Mouse (Mus musculus) CH12.LX (cell line): ENCODE data around the gene Ell.

Experiments
- CTCF ChIP-seq, 2 experiments: IDR thresholded peaks in 1 of 2; conservative IDR thresholded peaks in 1 of 2; 2 replicates each; pipeline ENCODE4 v1.5.1; 2011 to 2012; ENCODE audit warnings: low read depth in 2 of 2, low read length in 2 of 2, improper control_type of control experiment in 1 of 2, inconsistent platforms in 1 of 2, mild to moderate bottlenecking in 1 of 2, moderate library complexity in 1 of 2
- EP300 ChIP-seq: IDR thresholded peaks from 2 replicates; pipeline ENCODE4 v1.6.1; 2011; ENCODE audit warnings: low read length, improper control_type of control experiment
- ZKSCAN1 ChIP-seq: IDR thresholded peaks from 2 replicates; pipeline ENCODE4 v1.6.1; 2012; ENCODE audit warnings: low read depth, inconsistent platforms, low read length, improper control_type of control experiment, borderline replicate concordance
- ZNF384 ChIP-seq: IDR thresholded peaks from 2 replicates; pipeline ENCODE4 v1.6.1; 2012; ENCODE audit warnings: low read depth, low read length, improper control_type of control experiment, inconsistent platforms

- no peak for TF ChIP-seq ZKSCAN1
- no peak for TF ChIP-seq CTCF (conservative IDR thresholded peaks at IDR 0.05 in 1 of 2, IDR thresholded peaks at IDR 0.05 in 1 of 2; ENCODE audit: low read depth in 2 of 2, low read length in 2 of 2)
- TF ChIP-seq EP300 = no peak
- TF ChIP-seq ZNF384 = no peak
These were observed 49.7 kb upstream of the Ell start for GRCm38 (mm10) chr8:70489576-70489975.
